Mouse (Mus musculus) kidney, adult 2 months (tissue): ENCODE data around the gene Eln.

ENCODE experiments used
- CTCF ChIP-seq: fragments of 200-500 bp; conservative IDR thresholded peaks from 2 replicates; pipeline ENCODE4 v1.5.1; 2011; ENCODE audit warnings: low read depth, mild to moderate bottlenecking, control low read depth, low read length, moderate library complexity, mixed read lengths; ENCODE audit not compliant: insufficient read depth, insufficient read length
- POLR2A ChIP-seq: fragments of 200-500 bp; IDR thresholded peaks from one replicate; pipeline ENCODE4 v1.6.1; 2011; ENCODE audit warnings: low read depth, low read length, control low read depth

DNA sequence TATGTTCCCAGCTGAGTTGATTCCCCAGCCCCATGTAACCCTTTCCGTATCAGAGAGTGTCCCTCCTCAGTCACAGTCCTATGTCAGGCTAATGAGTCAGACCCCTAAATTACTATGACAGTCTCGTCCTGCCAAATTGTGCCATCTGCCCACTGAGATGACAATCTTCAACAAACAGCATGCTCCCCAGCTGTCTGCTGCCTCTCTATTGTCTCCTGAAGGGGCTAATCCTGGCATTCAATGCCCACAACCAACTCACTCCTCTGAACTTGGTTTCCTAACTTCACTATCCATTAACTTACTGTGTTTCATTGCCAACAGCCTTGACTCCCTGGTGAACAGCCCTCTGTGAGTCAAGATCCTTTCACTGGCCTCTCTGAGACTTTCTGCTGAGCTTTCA, 62.7 kb downstream of the Eln start:
- TF ChIP-seq CTCF (no peak), POLR2A (no peak)
